Mouse (Mus musculus): ENCODE results near the gene Opcml. TPM values are rescaled to one million over a fixed set of nuclear protein-coding genes. Genes with fewer than 3 reads are reported as not detected.

The Opcml gene
- polyA plus RNA-seq, 1 experiment, result 0.03 TPM

GRCm38 (mm10) chr9:28891611-28892010 is 1101.0 kb downstream of the Opcml start:
- Histone ChIP-seq H3K4me1 (ENCODE audit: control insufficient read depth) (no peaks in the 10 kb centered on the region), H3K4me3 (replicated peaks) (no peak overlapping the region), H3K9me3 (ENCODE audit: control insufficient read depth, low read length) (peaks cover 3% of the 10 kb centered on the region; the same call in 1 of the 2 replicates), H3K36me3 (ENCODE audit: control insufficient read depth) (no peaks in the 10 kb centered on the region), H3K27me3 (ENCODE audit: control insufficient read depth) (no peaks in the 10 kb centered on the region)
- TF ChIP-seq GATA1 (IDR thresholded peaks at IDR 0.05; ENCODE audit: low read length) (no peak), TAL1 (IDR thresholded peaks at IDR 0.05; ENCODE audit: low read length) (no peak)

GRCm38 (mm10) chr9:28903291-28903690 is 1112.7 kb downstream of the Opcml start:
- Histone ChIP-seq H3K4me3 (replicated peaks) (no peak overlapping the region), H3K4me1 (ENCODE audit: control insufficient read depth) (no peaks in the 10 kb centered on the region), H3K36me3 (ENCODE audit: control insufficient read depth) (no peaks in the 10 kb centered on the region), H3K27me3 (ENCODE audit: control insufficient read depth) (no peaks in the 10 kb centered on the region), H3K9me3 (ENCODE audit: control insufficient read depth, low read length) (no peaks in the 10 kb centered on the region; the same call in 1 of the 2 replicates)
- TF ChIP-seq GATA1 (IDR thresholded peaks at IDR 0.05; ENCODE audit: low read length) (no peak), TAL1 (IDR thresholded peaks at IDR 0.05; ENCODE audit: low read length) (no peak)

- no peaks in the 10 kb centered on the region for H3K27me3 ChIP-seq (ENCODE audit: control insufficient read depth)
- no peak overlapping the region for H3K4me3 ChIP-seq (replicated peaks)
- H3K9me3 ChIP-seq (ENCODE audit: control insufficient read depth, low read length), result no peaks in the 10 kb centered on the region
- H3K4me1 ChIP-seq (ENCODE audit: control insufficient read depth), result no peaks in the 10 kb centered on the region
- no peaks in the 10 kb centered on the region for H3K36me3 ChIP-seq (ENCODE audit: control insufficient read depth)
- TF ChIP-seq TAL1 (IDR thresholded peaks at IDR 0.05; ENCODE audit: low read length) (no peak), GATA1 (IDR thresholded peaks at IDR 0.05; ENCODE audit: low read length) (no peak)
Observed at GRCm38 (mm10) chr9:28909738-28910137, 1119.2 kb downstream of the Opcml start.

GRCm38 (mm10) chr9:28911571-28912185 is 1121.1 kb downstream of the Opcml start:
- Histone ChIP-seq H3K36me3 (ENCODE audit: control insufficient read depth) (no peaks in the 10 kb centered on the region), H3K27me3 (ENCODE audit: control insufficient read depth) (no peaks in the 10 kb centered on the region), H3K9me3 (ENCODE audit: control insufficient read depth, low read length) (no peaks in the 10 kb centered on the region), H3K4me1 (ENCODE audit: control insufficient read depth) (no peaks in the 10 kb centered on the region), H3K4me3 (replicated peaks) (no peak overlapping the region)
- TF ChIP-seq TAL1 (IDR thresholded peaks at IDR 0.05; ENCODE audit: low read length) (no peak), GATA1 (IDR thresholded peaks at IDR 0.05; ENCODE audit: low read length) (no peak)

GRCm38 (mm10) chr9:28932069-28932468 is 1141.5 kb downstream of the Opcml start:
- no peak for TF ChIP-seq TAL1 (IDR thresholded peaks at IDR 0.05; ENCODE audit: low read length)
- no peak for TF ChIP-seq GATA1 (IDR thresholded peaks at IDR 0.05; ENCODE audit: low read length)
- H3K9me3 ChIP-seq (ENCODE audit: control insufficient read depth, low read length), result no peaks in the 10 kb centered on the region
- H3K4me1 ChIP-seq (ENCODE audit: control insufficient read depth), result no peaks in the 10 kb centered on the region
- no peaks in the 10 kb centered on the region for H3K36me3 ChIP-seq (ENCODE audit: control insufficient read depth)
- no peaks in the 10 kb centered on the region for H3K27me3 ChIP-seq (ENCODE audit: control insufficient read depth)
- no peak overlapping the region for H3K4me3 ChIP-seq (replicated peaks)

- TF ChIP-seq GATA1 (IDR thresholded peaks at IDR 0.05; ENCODE audit: low read length) (no peak), TAL1 (IDR thresholded peaks at IDR 0.05; ENCODE audit: low read length) (no peak)
- Histone ChIP-seq H3K4me1 (ENCODE audit: control insufficient read depth) (no peaks in the 10 kb centered on the region), H3K27me3 (ENCODE audit: control insufficient read depth) (no peaks in the 10 kb centered on the region), H3K9me3 (ENCODE audit: control insufficient read depth, low read length) (no peaks in the 10 kb centered on the region), H3K4me3 (replicated peaks) (no peak overlapping the region), H3K36me3 (ENCODE audit: control insufficient read depth) (no peaks in the 10 kb centered on the region)
Observed at GRCm38 (mm10) chr9:28937163-28937562, 1146.6 kb downstream of the Opcml start.

GRCm38 (mm10) chr9:28937980-28938379 is 1147.4 kb downstream of the Opcml start:
- H3K27me3 ChIP-seq (ENCODE audit: control insufficient read depth), result no peaks in the 10 kb centered on the region
- H3K9me3 ChIP-seq (ENCODE audit: control insufficient read depth, low read length), result no peaks in the 10 kb centered on the region
- no peak overlapping the region for H3K4me3 ChIP-seq (replicated peaks)
- TF ChIP-seq TAL1 (IDR thresholded peaks at IDR 0.05; ENCODE audit: low read length) (no peak), GATA1 (IDR thresholded peaks at IDR 0.05; ENCODE audit: low read length) (no peak)
- H3K4me1 ChIP-seq (ENCODE audit: control insufficient read depth), result no peaks in the 10 kb centered on the region
- H3K36me3 ChIP-seq (ENCODE audit: control insufficient read depth), result no peaks in the 10 kb centered on the region

- H3K36me3 ChIP-seq (ENCODE audit: control insufficient read depth), result no peaks in the 10 kb centered on the region
- TF ChIP-seq TAL1 (IDR thresholded peaks at IDR 0.05; ENCODE audit: low read length) (no peak), GATA1 (IDR thresholded peaks at IDR 0.05; ENCODE audit: low read length) (no peak)
- no peaks in the 10 kb centered on the region for H3K9me3 ChIP-seq (ENCODE audit: control insufficient read depth, low read length)
- H3K4me3 ChIP-seq (replicated peaks), result no peak overlapping the region
- no peaks in the 10 kb centered on the region for H3K27me3 ChIP-seq (ENCODE audit: control insufficient read depth)
- no peaks in the 10 kb centered on the region for H3K4me1 ChIP-seq (ENCODE audit: control insufficient read depth)
Observed at GRCm38 (mm10) chr9:28940901-28941300, 1150.3 kb downstream of the Opcml start.

- H3K36me3 ChIP-seq (ENCODE audit: control insufficient read depth), result no peaks in the 10 kb centered on the region
- no peaks in the 10 kb centered on the region for H3K27me3 ChIP-seq (ENCODE audit: control insufficient read depth)
- TF ChIP-seq GATA1 (IDR thresholded peaks at IDR 0.05; ENCODE audit: low read length) (no peak), TAL1 (IDR thresholded peaks at IDR 0.05; ENCODE audit: low read length) (no peak)
- H3K4me1 ChIP-seq (ENCODE audit: control insufficient read depth), result no peaks in the 10 kb centered on the region
- H3K4me3 ChIP-seq (replicated peaks), result no peak overlapping the region
- no peaks in the 10 kb centered on the region for H3K9me3 ChIP-seq (ENCODE audit: control insufficient read depth, low read length)
Observed at GRCm38 (mm10) chr9:28969455-28969854, 1178.9 kb downstream of the Opcml start.

Data from erythroblast, embryonic 14.5 days (primary cell).